Mouse (Mus musculus): ENCODE data around the gene Erich6.

GRCm38 (mm10) chr3:58685396-58685795, 48.4 kb upstream of the Erich6 start:
- TF ChIP-seq CTCF (conservative IDR thresholded peaks at IDR 0.05; ENCODE audit: insufficient read depth, insufficient read length, low read depth, low read length) (no peak), POLR2A (IDR thresholded peaks at IDR 0.05; ENCODE audit: low read depth, low read length) (no peak)
